In genomic region chr10:80407924-80408323, GRCm38 (mm10) we compare ENCODE assay signal across 1 mouse cellular context.
TF ChIP-seq lines count a peak whose summit lies in the region.

No protein-coding gene starts in this region.

TF ChIP-seq in MEL, 35 proteins besides CTCF, POLR2A, EP300 and RAD21:
- TF ChIP-seq MAX (IDR thresholded peaks at IDR 0.05; ENCODE audit: low read length) (peak; percentile 74), MYC (IDR thresholded peaks at IDR 0.05; ENCODE audit: low read depth, low read length) (peak; percentile 42; the same call in 1 of the 2 replicates), ELF1 (IDR thresholded peaks at IDR 0.05; ENCODE audit: low read depth, low read length) (no peak), ETS1 (IDR thresholded peaks at IDR 0.05; ENCODE audit: low read depth, low read length) (no peak), MXI1 (IDR thresholded peaks at IDR 0.05; ENCODE audit: low read depth, low read length) (peak; percentile 88), USF1 (IDR thresholded peaks at IDR 0.05; ENCODE audit: low read depth, low read length) (peak; percentile 58; the same call in 1 of the 2 replicates), SIN3A (IDR thresholded peaks at IDR 0.05; ENCODE audit: low read length) (peak; percentile 52; the same call in 1 of the 2 replicates)
